Comparison of ENCODE assay signal across 26 mouse cellular contexts in the genomic region with DNA sequence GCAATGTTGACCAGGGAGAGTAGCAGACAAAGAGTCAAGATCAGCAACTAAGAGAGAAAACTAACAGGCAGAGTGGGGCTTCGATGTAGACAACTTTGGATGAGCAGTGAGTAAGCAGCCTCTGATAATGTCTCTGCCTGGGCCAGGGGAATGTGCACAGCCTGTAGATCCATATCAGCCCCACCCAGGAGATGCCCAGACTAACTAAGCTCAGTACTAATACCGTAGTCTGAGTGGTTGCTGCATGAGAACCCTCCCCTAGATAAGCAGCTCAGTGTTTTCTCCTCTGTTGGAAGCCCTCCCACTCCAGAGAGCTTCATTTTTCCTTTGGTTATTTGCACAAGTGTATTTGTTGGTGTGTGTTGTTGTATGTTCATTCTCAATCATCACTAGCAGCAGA. TPM values are rescaled to one million over a fixed set of nuclear protein-coding genes. Genes with fewer than 3 reads are reported as not detected.
DNase-seq lines count a peak whose midpoint lies in the region; ATAC-seq and TF ChIP-seq lines count a peak whose summit lies in the region.
"Had no signal": no experiment of that assay in that cellular context is flagged by ENCODE, and none has a peak within 500 bp of the region (broad histone marks: within the 10 kb centered on the region; RNA-seq: fewer than 3 reads in every experiment).

No protein-coding gene starts in this region.

- H3K27ac ChIP-seq in heart, embryonic 15.5 days, result peak overlapping the region; percentile 52
- peak overlapping the region; percentile 47; the same call in 1 of the 2 replicates for H3K27ac ChIP-seq in kidney, postnatal 0 days
- peak overlapping the region; percentile 38 for H3K27ac ChIP-seq in embryonic fibroblast, embryonic 13.5 days (ENCODE audit: insufficient read depth, low read length)
- no peak overlapping the region for H3K27ac ChIP-seq in hindbrain, embryonic 14.5 days
- H3K27ac ChIP-seq: embryonic facial prominence, embryonic 10.5 days; forebrain, embryonic 12.5 days; hindbrain, embryonic 10.5 days; layer of hippocampus, adult 2 months; liver, embryonic 14.5 days; macrophage; midbrain, embryonic 12.5 days; neural tube, embryonic 12.5 days; stomach, postnatal 0 days had no signal

- H3K4me1 ChIP-seq in heart, embryonic 15.5 days (replicated peaks), result peaks cover 24% of the 10 kb centered on the region
- H3K4me1 ChIP-seq in kidney, postnatal 0 days (replicated peaks; ENCODE audit: insufficient read depth, low read length), result no peaks in the 10 kb centered on the region; the same call in 1 of the 2 replicates
- peaks cover 22% of the 10 kb centered on the region for H3K4me1 ChIP-seq in embryonic fibroblast, embryonic 13.5 days (ENCODE audit: control insufficient read depth, insufficient read depth, low read length)
- no peaks in the 10 kb centered on the region for H3K4me1 ChIP-seq in hindbrain, embryonic 14.5 days (replicated peaks; ENCODE audit: control insufficient read depth, insufficient read depth, low read length)
- H3K4me1 ChIP-seq: embryonic facial prominence, embryonic 10.5 days; forebrain, embryonic 12.5 days; hindbrain, embryonic 10.5 days; midbrain, embryonic 12.5 days; neural tube, embryonic 12.5 days had no signal

- H3K9me3 ChIP-seq in heart, embryonic 15.5 days (replicated peaks), result no peaks in the 10 kb centered on the region
- H3K9me3 ChIP-seq in kidney, postnatal 0 days (replicated peaks; ENCODE audit: low read length), result no peaks in the 10 kb centered on the region
- no peaks in the 10 kb centered on the region for H3K9me3 ChIP-seq in hindbrain, embryonic 14.5 days (ENCODE audit: control insufficient read depth, low read length)
- H3K9me3 ChIP-seq: embryonic facial prominence, embryonic 10.5 days; forebrain, embryonic 12.5 days; hindbrain, embryonic 10.5 days; midbrain, embryonic 12.5 days; neural tube, embryonic 12.5 days had no signal

- no peaks in the 10 kb centered on the region for H3K27me3 ChIP-seq in heart, embryonic 15.5 days
- H3K27me3 ChIP-seq in kidney, postnatal 0 days (ENCODE audit: insufficient read depth, low read length), result no peaks in the 10 kb centered on the region
- H3K27me3 ChIP-seq in myocyte (ENCODE audit: control insufficient read depth, insufficient read depth, insufficient read length), result no peaks in the 10 kb centered on the region
- no peaks in the 10 kb centered on the region for H3K27me3 ChIP-seq in hindbrain, embryonic 14.5 days (ENCODE audit: control insufficient read depth, insufficient read depth, low read length)
- H3K27me3 ChIP-seq: forebrain, embryonic 12.5 days; midbrain, embryonic 12.5 days; neural tube, embryonic 12.5 days; Patski had no signal

- ATAC-seq in heart, embryonic 15.5 days (replicated peaks; ENCODE audit: insufficient number of reproducible peaks, insufficient read depth, low FRiP score, low read depth), result no peak
- no peak for ATAC-seq in kidney, postnatal 0 days (replicated peaks; ENCODE audit: low FRiP score, low read depth)
- ATAC-seq in hindbrain, embryonic 14.5 days (ENCODE audit: low FRiP score), result no peak
- ATAC-seq: Patski had no signal

- no peaks in the 10 kb centered on the region for H3K36me3 ChIP-seq in heart, embryonic 15.5 days
- H3K36me3 ChIP-seq in kidney, postnatal 0 days (ENCODE audit: insufficient read depth, low read length), result no peaks in the 10 kb centered on the region
- H3K36me3 ChIP-seq in myocyte (ENCODE audit: control insufficient read depth, insufficient read depth), result no peaks in the 10 kb centered on the region
- H3K36me3 ChIP-seq in hindbrain, embryonic 14.5 days (replicated peaks; ENCODE audit: control insufficient read depth, insufficient read depth), result no peaks in the 10 kb centered on the region
- H3K36me3 ChIP-seq: embryonic facial prominence, embryonic 10.5 days; forebrain, embryonic 12.5 days; hindbrain, embryonic 10.5 days; midbrain, embryonic 12.5 days; neural tube, embryonic 12.5 days had no signal

- no peak for TF ChIP-seq POLR2A in embryonic fibroblast, embryonic 13.5 days (IDR thresholded peaks at IDR 0.05; ENCODE audit: low read depth, low read length)
- no peak for TF ChIP-seq POLR2A in myocyte (IDR thresholded peaks at IDR 0.05; ENCODE audit: insufficient read length, low read depth)

- TF ChIP-seq CTCF in kidney, postnatal 0 days (IDR thresholded peaks at IDR 0.05; ENCODE audit: low read depth), result no peak
- no peak for TF ChIP-seq CTCF in embryonic fibroblast, embryonic 13.5 days (IDR thresholded peaks at IDR 0.05; ENCODE audit: borderline replicate concordance, insufficient read depth, low read length)

- WGBS in heart, embryonic 15.5 days, result 45% methylated on average over 2 of the region's 2 CpGs
- WGBS in kidney, postnatal 0 days, result 73% methylated on average over 2 of the region's 2 CpGs
- whole genome bisulfite sequencing in hindbrain, embryonic 14.5 days, result 86% methylated on average over 2 of the region's 2 CpGs

- DNase-seq in heart, postnatal 36 days, result no peak
- no peak for DNase-seq in kidney, postnatal 0 days (ENCODE audit: low spot score)
- DNase-seq in kidney, adult 9 months, result no peak
- DNase-seq in hindbrain, embryonic 14.5 days (ENCODE audit: low spot score), result no peak
- DNase-seq: adrenal gland, adult 8-10 months; cerebellum, adult 9-10 months; kidney, adult 11 months; right cerebral cortex, postnatal 4 days had no signal

- H3K4me3 ChIP-seq in heart, embryonic 15.5 days, result no peak overlapping the region
- no peak overlapping the region for H3K4me3 ChIP-seq in kidney, postnatal 0 days (replicated peaks; ENCODE audit: low read depth, low read length)
- no peak overlapping the region for H3K4me3 ChIP-seq in embryonic fibroblast, embryonic 13.5 days (ENCODE audit: insufficient read depth, low read length)
- no peak overlapping the region for H3K4me3 ChIP-seq in myocyte
- no peak overlapping the region for H3K4me3 ChIP-seq in hindbrain, embryonic 14.5 days (replicated peaks; ENCODE audit: low read length)
- H3K4me3 ChIP-seq: embryonic facial prominence, embryonic 10.5 days; forebrain, embryonic 12.5 days; hindbrain, embryonic 10.5 days; layer of hippocampus, adult 2 months; midbrain, embryonic 12.5 days; neural tube, embryonic 12.5 days had no signal

- no peak overlapping the region for H3K9ac ChIP-seq in heart, embryonic 15.5 days
- no peak overlapping the region for H3K9ac ChIP-seq in kidney, postnatal 0 days (ENCODE audit: low read depth, low read length)
- H3K9ac ChIP-seq in hindbrain, embryonic 14.5 days, result no peak overlapping the region
- H3K9ac ChIP-seq: forebrain, embryonic 12.5 days; liver, embryonic 14.5 days; midbrain, embryonic 12.5 days; neural tube, embryonic 12.5 days had no signal

- intact Hi-C loops in heart, postnatal 36 days (cut with DNase I), result no loop called here

- no peak overlapping the region for H3K4me2 ChIP-seq in heart, embryonic 15.5 days
- H3K4me2 ChIP-seq in kidney, postnatal 0 days (ENCODE audit: low read length), result no peak overlapping the region
- H3K4me2 ChIP-seq in myocyte (ENCODE audit: low read depth), result peak overlapping the region; percentile 55
- no peak overlapping the region for H3K4me2 ChIP-seq in hindbrain, embryonic 14.5 days (replicated peaks)
- H3K4me2 ChIP-seq: forebrain, embryonic 12.5 days; midbrain, embryonic 12.5 days; neural tube, embryonic 12.5 days had no signal

- H3ac ChIP-seq in myocyte (ENCODE audit: control insufficient read depth, insufficient read length), result no peak overlapping the region

- H3K79me2 ChIP-seq in myocyte (ENCODE audit: control insufficient read depth, insufficient read depth), result no peaks in the 10 kb centered on the region

TF ChIP-seq in myocyte, 11 proteins besides CTCF, POLR2A, EP300 and RAD21:
- TF ChIP-seq USF1 (IDR thresholded peaks at IDR 0.05; ENCODE audit: low read depth) (no peak), MAX (IDR thresholded peaks at IDR 0.05; ENCODE audit: low read depth) (no peak), CEBPB (IDR thresholded peaks at IDR 0.05; ENCODE audit: insufficient read depth, poor library complexity, severe bottlenecking) (no peak), POLR2AphosphoS2 (IDR thresholded peaks at IDR 0.05; ENCODE audit: insufficient read length, low read depth) (no peak), MYOG (IDR thresholded peaks at IDR 0.05; ENCODE audit: control insufficient read depth in 1 of 3, insufficient read depth in 1 of 3, insufficient read length in 2 of 3, low read depth in 2 of 3) (no peak), E2F4 (IDR thresholded peaks at IDR 0.05; ENCODE audit: insufficient read depth) (no peak), SRF (IDR thresholded peaks at IDR 0.05; ENCODE audit: control insufficient read depth, insufficient read length, low read depth) (no peak), TCF3 (IDR thresholded peaks at IDR 0.05; ENCODE audit: insufficient read length, low read depth) (no peak)
TF ChIP-seq in myocyte: peak in this region for 0.

RNA-seq across cellular contexts. Expression of a gene that starts 28.6 kb away (rescaled TPM):
- 0.14 and 0.15 TPM in 2 replicates for polyA plus RNA-seq in heart, embryonic 15.5 days (2015; fragmentation: Nextera tagmentation; extraction: Ambion mirVana)
- 1 to 10 TPM; 2.1 to 2.6 TPM for total RNA-seq in heart, postnatal 36 days (2021)
- polyA plus RNA-seq in kidney, postnatal 0 days (2015; fragmentation: Nextera tagmentation; extraction: Ambion mirVana), result not detected in 2 replicates
- not detected in 2 replicates for polyA plus RNA-seq in embryonic fibroblast, embryonic 13.5 days (2011; ENCODE audit: insufficient read length, low read depth, missing spikeins)
- polyA plus RNA-seq in myocyte (2012; fragmentation: generic; extraction: Trizol), result 0.08 TPM
- not detected in 2 replicates for polyA plus RNA-seq in hindbrain, embryonic 14.5 days (2014; fragmentation: Nextera tagmentation; extraction: Ambion mirVana)
- total RNA-seq: adrenal gland, adult 8-10 months; common myeloid progenitor, adult 5-6 weeks; layer of hippocampus, adult 2 months; left cerebral cortex, postnatal 25 days; monocyte, adult 5-6 weeks had no signal
- polyA plus RNA-seq: embryonic facial prominence, embryonic 10.5 days; forebrain, embryonic 12.5 days; hindbrain, embryonic 10.5 days; limb, embryonic 14.5 days; midbrain, embryonic 12.5 days; neural tube, embryonic 12.5 days; thymus, postnatal 0 days had no signal

RNA-seq across cellular contexts. Expression of a gene that starts 38.3 kb away (rescaled TPM):
- 20.0 and 20.6 TPM in 2 replicates for polyA plus RNA-seq in heart, embryonic 15.5 days (2015; fragmentation: Nextera tagmentation; extraction: Ambion mirVana)
- total RNA-seq in heart, postnatal 36 days (2021), result 10 to 100 TPM; 38.5 to 49.1 TPM
- polyA plus RNA-seq in kidney, postnatal 0 days (2015; fragmentation: Nextera tagmentation; extraction: Ambion mirVana), result 11.7 and 14.3 TPM in 2 replicates
- 2.2 and 2.4 TPM in 2 replicates for polyA plus RNA-seq in embryonic fibroblast, embryonic 13.5 days (2011; ENCODE audit: insufficient read length, low read depth, missing spikeins)
- polyA plus RNA-seq in myocyte (2012; fragmentation: generic; extraction: Trizol), result 1.4 TPM
- polyA plus RNA-seq in hindbrain, embryonic 14.5 days (2014; fragmentation: Nextera tagmentation; extraction: Ambion mirVana), result 1.7 and 2.8 TPM in 2 replicates
